Mouse (Mus musculus) WW6 (cell line): ENCODE data around the gene Sf3a3.

Source experiments
- DNase-seq: peaks from one replicate; pipeline ENCODE4 v3.0.0-alpha.2; 2013; ENCODE audit warnings: low read depth, low spot score

Gene Sf3a3

DNA sequence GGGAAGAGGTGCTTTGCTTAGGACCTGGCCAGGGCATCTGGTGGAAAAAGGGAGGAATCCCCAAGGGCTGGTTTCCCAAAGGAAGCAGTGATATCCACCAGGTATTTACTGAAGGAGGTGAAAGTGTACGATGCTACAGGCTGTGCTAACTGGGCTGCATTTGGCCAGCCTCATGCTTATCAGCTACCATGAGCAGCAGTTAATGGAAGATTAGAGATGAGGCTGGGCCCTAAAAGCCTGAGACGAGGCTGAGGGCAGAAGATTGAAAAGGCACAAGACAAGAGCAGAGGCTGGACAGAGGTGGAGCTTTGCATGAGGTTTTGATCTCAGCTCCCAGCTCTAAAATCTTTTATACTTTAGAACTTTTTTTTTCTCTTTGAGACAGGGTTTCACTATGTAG lies 59.9 kb downstream of the Sf3a3 start:
- DNase-seq: no peak

DNA sequence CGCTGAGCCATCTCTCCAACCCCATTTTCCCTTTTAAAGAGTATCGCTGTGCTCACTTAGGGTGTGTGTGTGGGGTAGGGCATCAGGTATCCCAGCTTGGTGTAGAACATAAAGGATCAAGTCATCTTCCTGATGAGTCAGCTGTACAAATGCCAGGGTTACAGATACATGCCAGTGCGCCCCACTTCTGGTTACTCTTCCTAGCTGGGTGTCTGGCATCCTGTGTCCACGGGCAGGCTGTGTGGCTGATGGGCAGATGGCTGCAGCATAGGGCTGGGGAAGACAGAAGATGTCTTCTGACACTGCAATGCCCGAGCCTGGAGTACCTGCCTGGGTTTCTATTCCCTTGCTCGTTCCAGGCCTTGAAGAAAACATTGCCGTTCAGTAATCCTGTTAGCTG lies 66.8 kb downstream of the Sf3a3 start:
- no peak for DNase-seq
